Mouse (Mus musculus) layer of hippocampus, postnatal 36 days (tissue): Measurements from ENCODE around the gene Simc1. TPM values are rescaled to one million over a fixed set of nuclear protein-coding genes. Genes with fewer than 3 reads are reported as not detected.

Experiments
- DNase-seq, 2 experiments: peaks; one replicate each; pipeline ENCODE4 v3.0.0; 2022
- microRNA-seq, 2 experiments: library from miRNA; unstranded; fragments of <30 nt; microRNA quantifications; one replicate each; pipeline ENCODE4 v1.2.0; 2021
- total RNA-seq, 2 experiments: library from RNA; stranded (reverse); gene quantifications; 2 replicates each; pipeline ENCODE4 v1.2.3; 2021

Simc1 gene
- total RNA-seq, 2 experiments from 2014 or later, result 17.4 to 18.2 TPM

DNA sequence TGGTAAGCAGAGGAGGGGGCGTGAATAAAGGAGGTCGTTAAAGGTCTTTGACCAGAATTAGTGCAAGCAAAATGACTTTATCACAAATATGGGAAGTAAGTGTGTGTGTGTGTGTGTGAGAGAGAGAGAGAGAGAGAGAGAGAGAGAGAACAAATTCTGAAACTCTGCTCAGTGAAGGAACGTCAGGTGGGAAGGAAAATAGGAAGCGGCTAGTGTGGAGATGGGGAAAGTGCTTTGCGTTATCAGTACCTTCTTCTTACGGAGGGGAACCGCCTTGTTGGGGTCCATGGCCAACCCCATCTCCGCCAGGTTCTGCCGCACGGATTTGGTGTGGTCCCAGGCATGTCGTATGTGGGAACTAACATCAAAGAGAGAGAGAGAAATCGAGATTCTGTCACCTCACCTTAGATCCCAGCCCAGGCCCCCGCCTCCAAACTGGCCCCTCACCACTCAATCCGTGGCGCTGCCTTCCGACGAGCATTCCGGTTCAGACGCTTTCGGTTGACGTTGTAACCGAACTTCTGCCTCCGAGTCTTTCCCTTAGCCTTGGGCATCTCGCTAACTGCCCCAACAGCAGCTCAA is 85.9 kb downstream of the Simc1 start:
- no peak for DNase-seq

DNA sequence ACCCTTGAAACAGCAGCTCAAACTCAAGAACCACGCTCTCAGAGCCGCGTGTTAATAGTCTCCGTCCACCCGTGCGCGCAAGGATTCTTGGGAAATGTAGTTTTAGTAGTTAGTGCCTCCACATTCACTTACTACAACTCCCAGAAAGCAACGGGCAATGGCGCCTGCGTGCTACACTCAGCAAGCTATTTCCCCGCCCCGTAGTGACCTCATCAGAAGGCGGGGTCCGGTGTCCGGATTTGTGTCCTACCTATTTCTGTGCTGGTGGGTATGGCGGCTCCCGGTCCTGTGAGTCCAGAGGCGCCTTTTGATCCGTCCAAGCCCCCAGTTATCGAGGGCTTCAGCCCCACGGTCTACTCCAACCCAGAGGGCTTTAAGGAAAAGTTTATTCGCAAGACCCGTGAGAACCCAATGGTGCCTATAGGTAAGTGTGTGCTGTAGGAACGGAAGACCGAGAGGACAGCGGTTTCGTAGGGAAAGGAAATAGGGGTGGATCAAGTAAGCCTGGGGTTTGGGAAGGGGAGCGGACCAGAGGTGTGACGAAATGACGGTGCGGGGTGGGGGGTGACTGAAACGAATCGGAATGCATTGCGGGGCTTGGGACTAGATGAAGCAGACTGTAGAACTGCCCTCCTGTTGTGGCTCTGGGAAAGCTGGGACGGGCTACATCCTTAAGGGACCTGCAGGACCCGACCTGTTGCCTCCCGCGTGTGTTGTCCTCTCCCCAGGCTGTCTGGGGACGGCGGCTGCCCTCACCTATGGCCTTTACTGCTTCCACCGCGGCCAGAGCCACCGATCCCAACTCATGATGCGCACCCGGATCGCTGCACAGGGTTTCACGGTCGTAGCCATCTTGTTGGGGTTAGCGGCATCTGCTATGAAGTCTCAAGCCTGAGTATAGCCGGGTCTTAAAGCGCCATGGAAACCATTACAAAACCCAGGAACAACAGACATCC is 86.7 kb downstream of the Simc1 start, which contains the start of the genes Nop16 and Higd2a:
Gene Nop16, minus strand, starts transcription at position 95 of the 956 bp plus-strand sequence.
Gene Higd2a, plus strand, starts transcription at position 212 of the 956 bp plus-strand sequence.
- peak; percentile 95 to 96 for DNase-seq

- no peak for DNase-seq
These were observed 88.3 kb downstream of the Simc1 start for GRCm38 (mm10) chr13:54591776-54592356.

GRCm38 (mm10) chr13:54593617-54594016 is 90.0 kb downstream of the Simc1 start:
- peak in 1 of 2 experiments; percentile 19 for DNase-seq

DNA sequence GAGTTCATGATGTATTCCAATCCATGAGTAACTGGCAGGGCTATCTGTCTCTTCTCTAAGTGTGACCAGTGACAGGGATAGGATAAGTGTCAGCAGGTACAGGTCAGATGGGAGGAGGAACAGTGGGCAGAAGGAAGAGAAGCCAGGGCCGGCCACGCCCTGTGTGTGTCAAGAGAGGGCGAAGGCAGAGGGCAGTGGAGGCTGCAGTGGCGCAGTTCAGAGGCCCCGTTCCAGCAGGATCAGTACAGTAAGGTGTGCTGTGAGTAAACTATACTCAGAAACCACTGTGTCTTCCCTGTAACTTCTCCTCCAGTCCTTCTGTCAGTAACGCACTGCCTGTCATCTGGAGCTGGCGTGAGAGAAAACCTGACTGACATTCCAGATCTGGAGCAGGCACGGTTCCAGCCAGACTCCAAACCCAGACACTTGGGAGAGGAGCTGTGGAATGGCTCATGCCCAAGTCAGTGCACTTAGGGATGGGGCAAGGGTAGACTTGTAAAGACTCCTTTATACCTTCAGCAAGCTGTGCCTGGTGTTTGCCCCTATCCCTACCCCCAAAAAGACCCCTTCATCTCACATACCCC is 92.6 kb downstream of the Simc1 start:
- no peak for DNase-seq

GRCm38 (mm10) chr13:54596870-54597269 is 93.3 kb downstream of the Simc1 start:
- no peak for DNase-seq

DNA sequence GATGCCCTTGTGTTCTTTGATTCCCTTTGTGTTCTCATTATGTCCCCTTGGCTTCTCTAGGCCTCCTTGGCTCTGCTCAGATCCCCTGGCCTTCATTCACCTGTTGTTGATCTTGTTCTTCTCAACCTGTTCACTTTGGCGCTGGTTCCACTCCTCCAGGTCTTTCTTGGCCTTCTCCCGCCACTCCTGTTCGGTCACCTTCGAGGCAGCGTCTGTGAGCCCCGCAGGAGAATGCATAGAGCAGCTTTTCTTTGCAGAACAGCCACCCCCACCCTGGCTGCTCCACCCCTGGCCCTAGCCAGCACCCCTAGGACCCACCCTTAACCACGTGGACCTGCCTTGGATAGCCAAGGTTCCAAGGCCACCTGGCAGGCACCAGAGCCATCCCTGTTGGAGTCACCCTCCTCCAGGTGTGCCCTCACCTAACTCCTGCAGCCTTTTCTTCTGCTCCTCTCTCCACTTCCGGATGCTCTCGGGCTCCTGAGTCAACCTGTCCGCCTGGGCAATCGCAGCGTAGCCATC is 95.1 kb downstream of the Simc1 start:
- no peak for DNase-seq

Small RNA genes within 50 kb of the gene (microRNA-seq; reads per million reads assigned to microRNA genes)
- 0 reads per million in 2 experiments for gene Gm24195

Other genes starting within 250 kb of the Simc1 start
- gene Cplx2, start 132.4 kb upstream of the Simc1 start, total RNA-seq, result 100 to 1,000 TPM; 968 to 982 TPM
- gene Thoc3, start 34.9 kb upstream of the Simc1 start, total RNA-seq, result 10 to 100 TPM; 35.7 to 36.7 TPM
- gene 4833439L19Rik, start 61.7 kb downstream of the Simc1 start, total RNA-seq, result 100 to 1,000 TPM; 155 to 156 TPM
- gene Arl10, start 71.2 kb downstream of the Simc1 start, total RNA-seq, result 10 to 100 TPM; 35.2 to 36.2 TPM
- 10 to 100 TPM; 25.6 to 28.0 TPM for gene Nop16, start 86.3 kb downstream of the Simc1 start, total RNA-seq
- 100 to 1,000 TPM; 169 to 175 TPM for gene Higd2a, start 86.4 kb downstream of the Simc1 start, total RNA-seq
- 100 to 1,000 TPM; 261 to 274 TPM for gene Cltb, start 107.6 kb downstream of the Simc1 start, total RNA-seq
- gene Faf2, start 118.0 kb downstream of the Simc1 start, total RNA-seq, result 10 to 100 TPM; 61.3 to 61.6 TPM
- gene Rnf44, start 190.1 kb downstream of the Simc1 start, total RNA-seq, result 100 to 1,000 TPM; 157 to 161 TPM
- under 1 TPM in 1 of 2 experiments, not detected in 1; 0.22 TPM for gene Cdhr2, start 197.7 kb downstream of the Simc1 start, total RNA-seq
- gene Gprin1, start 246.1 kb downstream of the Simc1 start, total RNA-seq, result 100 to 1,000 TPM; 135 to 142 TPM